In genomic region chr2:146710676-146711075, GRCm38 (mm10) we compare ENCODE assay signal across 13 mouse cellular contexts.
DNase-seq lines count a peak whose midpoint lies in the region; ATAC-seq lines count a peak whose summit lies in the region.
"Had no signal": no experiment of that assay in that cellular context is flagged by ENCODE, and none has a peak within 500 bp of the region (broad histone marks: within the 10 kb centered on the region; RNA-seq: fewer than 3 reads in every experiment).

No protein-coding gene starts in this region.

- H3K9ac ChIP-seq in midbrain, embryonic 11.5 days (ENCODE audit: low read length): no peak overlapping the region
- no peak overlapping the region for H3K9ac ChIP-seq in forebrain, embryonic 16.5 days (replicated peaks; ENCODE audit: low read depth, low read length)
- H3K9ac ChIP-seq: stomach, embryonic 15.5 days had no signal

- no peaks in the 10 kb centered on the region for H3K36me3 ChIP-seq in midbrain, embryonic 11.5 days (ENCODE audit: control insufficient read depth, insufficient read depth, low read length)
- no peaks in the 10 kb centered on the region for H3K36me3 ChIP-seq in midbrain, embryonic 10.5 days
- no peaks in the 10 kb centered on the region for H3K36me3 ChIP-seq in forebrain, embryonic 16.5 days (ENCODE audit: control insufficient read depth, insufficient read depth)
- H3K36me3 ChIP-seq: stomach, embryonic 15.5 days had no signal

- H3K4me3 ChIP-seq in midbrain, embryonic 11.5 days (ENCODE audit: low read depth, low read length): no peak overlapping the region
- no peak overlapping the region for H3K4me3 ChIP-seq in midbrain, embryonic 10.5 days
- H3K4me3 ChIP-seq in forebrain, embryonic 16.5 days (replicated peaks; ENCODE audit: low read length): no peak overlapping the region
- H3K4me3 ChIP-seq: erythroblast, embryonic 14.5 days; stomach, embryonic 15.5 days had no signal

- peak; percentile 84 for ATAC-seq in midbrain, embryonic 11.5 days (ENCODE audit: low FRiP score)
- peak; percentile 88 for ATAC-seq in forebrain, embryonic 16.5 days
- ATAC-seq: intestine, postnatal 0 days had no signal

- H3K4me2 ChIP-seq in midbrain, embryonic 11.5 days: no peak overlapping the region
- H3K4me2 ChIP-seq in forebrain, embryonic 16.5 days (ENCODE audit: low read length): no peak overlapping the region
- H3K4me2 ChIP-seq: stomach, embryonic 15.5 days had no signal

- no peaks in the 10 kb centered on the region for H3K27me3 ChIP-seq in midbrain, embryonic 11.5 days (ENCODE audit: control insufficient read depth, insufficient read depth, low read length)
- H3K27me3 ChIP-seq in midbrain, embryonic 10.5 days (ENCODE audit: low read depth, poor library complexity, severe bottlenecking): peaks cover 7% of the 10 kb centered on the region; the same call in 1 of the 2 replicates
- H3K27me3 ChIP-seq in forebrain, embryonic 16.5 days (replicated peaks; ENCODE audit: control insufficient read depth, insufficient read depth, low read length): no peaks in the 10 kb centered on the region
- H3K27me3 ChIP-seq: stomach, embryonic 15.5 days had no signal

- H3K9me3 ChIP-seq in midbrain, embryonic 11.5 days (ENCODE audit: control insufficient read depth, low read length): no peaks in the 10 kb centered on the region
- no peaks in the 10 kb centered on the region for H3K9me3 ChIP-seq in midbrain, embryonic 10.5 days (replicated peaks)
- H3K9me3 ChIP-seq in forebrain, embryonic 16.5 days (ENCODE audit: control insufficient read depth, low read length): no peaks in the 10 kb centered on the region
- H3K9me3 ChIP-seq: stomach, embryonic 15.5 days had no signal

- H3K4me1 ChIP-seq in midbrain, embryonic 11.5 days (ENCODE audit: control insufficient read depth, insufficient read depth, low read length): no peaks in the 10 kb centered on the region
- H3K4me1 ChIP-seq in midbrain, embryonic 10.5 days: peaks cover 5% of the 10 kb centered on the region; the same call in 1 of the 2 replicates
- peaks cover 6% of the 10 kb centered on the region for H3K4me1 ChIP-seq in forebrain, embryonic 16.5 days (replicated peaks; ENCODE audit: control insufficient read depth, insufficient read depth, low read length)
- H3K4me1 ChIP-seq: stomach, embryonic 15.5 days had no signal

- peak; percentile 75 for DNase-seq in midbrain, embryonic 11.5 days (ENCODE audit: low spot score, missing footprints)
- no peak for DNase-seq in midbrain, embryonic 10.5 days (ENCODE audit: low spot score)
- DNase-seq in layer of hippocampus, postnatal 36 days: peak; percentile 6 to 27
- peak; percentile 23 for DNase-seq in right cerebral cortex, postnatal 14 days
- no peak for DNase-seq in adrenal gland, postnatal 36 days
- no peak for DNase-seq in lung, postnatal 25 days (ENCODE audit: low spot score)
- DNase-seq: adrenal gland, adult 8-10 months; liver; lung, postnatal 10 days had no signal

- WGBS in midbrain, embryonic 11.5 days: 64% methylated on average over 8 of the region's 8 CpGs
- 77% methylated on average over 8 of the region's 8 CpGs for WGBS in midbrain, embryonic 10.5 days
- 15% methylated on average over 8 of the region's 8 CpGs for WGBS in forebrain, embryonic 16.5 days

- no peak overlapping the region; the same call in 1 of the 2 replicates for H3K27ac ChIP-seq in midbrain, embryonic 11.5 days (ENCODE audit: low read depth, low read length)
- H3K27ac ChIP-seq in midbrain, embryonic 10.5 days (replicated peaks): no peak overlapping the region
- H3K27ac ChIP-seq in forebrain, embryonic 16.5 days (ENCODE audit: low read length): no peak overlapping the region
- H3K27ac ChIP-seq: stomach, embryonic 15.5 days had no signal

Comparison
In these comparisons a context has a peak if more than half of its experiments do, and no peak if none do; other contexts are left out.
1. DNase-seq: peak in midbrain, embryonic 11.5 days (single experiment), layer of hippocampus, postnatal 36 days (2 of 2) and right cerebral cortex, postnatal 14 days (single experiment); none in midbrain, embryonic 10.5 days (single experiment), adrenal gland, postnatal 36 days (0 of 2) and lung, postnatal 25 days (single experiment).